Mouse (Mus musculus): ENCODE measurements at regions not wholly inside any gene's neighbourhood (a gene's known extent, or its start where the extent isn't known, plus 50 kb on each side); places are given as distances from the start of the nearest gene placed in this dataset.

DNA sequence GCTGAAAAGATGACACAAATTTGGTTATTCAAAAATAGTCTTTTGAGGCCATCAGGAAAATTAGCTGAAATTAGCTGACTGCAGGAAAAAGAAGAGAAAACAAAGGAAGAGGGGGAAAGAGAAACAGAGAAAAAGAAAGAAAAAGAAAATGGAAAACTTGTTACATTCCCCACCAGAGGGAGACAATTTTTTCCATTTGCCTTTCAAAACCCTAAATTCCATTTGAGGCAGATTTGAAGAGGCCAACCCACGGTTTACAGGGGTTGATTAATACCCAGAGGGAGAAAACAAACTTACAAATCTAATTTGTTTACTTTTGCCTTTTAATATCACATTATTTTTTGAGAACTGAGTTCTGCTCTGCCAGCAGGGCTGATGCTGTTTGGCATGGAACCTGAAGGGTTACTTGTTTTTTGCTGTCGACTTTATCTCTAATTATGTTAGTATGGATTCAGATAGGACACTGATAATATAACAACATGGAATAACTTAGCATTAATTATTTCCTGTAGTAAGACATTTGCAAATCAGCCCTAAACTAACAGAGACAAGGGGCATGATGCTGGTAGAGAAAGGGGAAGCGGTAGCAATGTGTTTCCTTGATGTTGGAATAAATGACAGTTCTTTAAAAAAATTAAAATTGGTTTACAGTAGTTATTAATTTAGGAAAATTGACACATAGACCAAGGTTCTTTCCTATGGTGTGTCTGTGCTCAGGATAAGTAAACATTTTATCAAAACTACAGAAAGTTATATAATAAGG lies 114.4 kb upstream of the Pkn2 start:
- TF ChIP-seq CTCF (IDR thresholded peaks at IDR 0.05; ENCODE audit: control insufficient read depth, insufficient read depth, low read length), result no peak
- TF ChIP-seq POLR2A (IDR thresholded peaks at IDR 0.05; ENCODE audit: borderline replicate concordance, control insufficient read depth, low read depth, low read length), result no peak
